Mouse (Mus musculus): ENCODE measurements around the gene Rnf227.
A peak's percentile ranks its signal among the peaks of the same experiment; 100 is the strongest.

Rnf227 gene

GRCm38 (mm10) chr11:69331152-69331551 lies 9.1 kb upstream of the Rnf227 start:
- peak; percentile 67 for DNase-seq (ENCODE audit: low spot score)

- DNase-seq (ENCODE audit: low spot score): peak; percentile 88
Observed at GRCm38 (mm10) chr11:69331929-69332405, 8.3 kb upstream of the Rnf227 start.

GRCm38 (mm10) chr11:69332713-69333253 lies 7.5 kb upstream of the Rnf227 start:
- no peak for DNase-seq (ENCODE audit: low spot score)

GRCm38 (mm10) chr11:69333922-69334321 lies 6.3 kb upstream of the Rnf227 start:
- no peak for DNase-seq (ENCODE audit: low spot score)

- DNase-seq (ENCODE audit: low spot score): no peak
Observed at GRCm38 (mm10) chr11:69334796-69335195, 5.5 kb upstream of the Rnf227 start.

GRCm38 (mm10) chr11:69346441-69346840 lies 6.2 kb downstream of the Rnf227 start:
- no peak for DNase-seq (ENCODE audit: low spot score)

- no peak for DNase-seq (ENCODE audit: low spot score)
Observed at GRCm38 (mm10) chr11:69356544-69356943, 16.3 kb downstream of the Rnf227 start.

- DNase-seq (ENCODE audit: low spot score): no peak
Observed at GRCm38 (mm10) chr11:69357690-69358089, 17.4 kb downstream of the Rnf227 start.

- DNase-seq (ENCODE audit: low spot score): no peak
Observed at GRCm38 (mm10) chr11:69362021-69362420, 21.8 kb downstream of the Rnf227 start.

GRCm38 (mm10) chr11:69362479-69362878 lies 22.2 kb downstream of the Rnf227 start:
- no peak for DNase-seq (ENCODE audit: low spot score)

- DNase-seq (ENCODE audit: low spot score): no peak
Observed at GRCm38 (mm10) chr11:69364376-69364775, 24.1 kb downstream of the Rnf227 start.

- DNase-seq (ENCODE audit: low spot score): peak; percentile 99
Observed at GRCm38 (mm10) chr11:69364910-69365309, 24.6 kb downstream of the Rnf227 start.

GRCm38 (mm10) chr11:69365722-69366121 lies 25.5 kb downstream of the Rnf227 start:
- no peak for DNase-seq (ENCODE audit: low spot score)

GRCm38 (mm10) chr11:69366157-69366854 lies 26.0 kb downstream of the Rnf227 start:
- peak; percentile 98 for DNase-seq (ENCODE audit: low spot score)

- DNase-seq (ENCODE audit: low spot score): no peak
Observed at GRCm38 (mm10) chr11:69366855-69367615, 26.8 kb downstream of the Rnf227 start.

- peak; percentile 75 for DNase-seq (ENCODE audit: low spot score)
Observed at GRCm38 (mm10) chr11:69367616-69368355, 27.5 kb downstream of the Rnf227 start.

- DNase-seq (ENCODE audit: low spot score): peak; percentile 69
Observed at GRCm38 (mm10) chr11:69368356-69369214, 28.3 kb downstream of the Rnf227 start.

GRCm38 (mm10) chr11:69369215-69369989 lies 29.1 kb downstream of the Rnf227 start, which contains the start of gene Chd3:
Gene Chd3, minus strand, starts transcription at chr11:69369406.
- DNase-seq (ENCODE audit: low spot score): no peak

GRCm38 (mm10) chr11:69369990-69370816 lies 29.9 kb downstream of the Rnf227 start:
- no peak for DNase-seq (ENCODE audit: low spot score)

All from testis, postnatal 10 days (tissue).